Mouse (Mus musculus) heart, adult 8-10 months (tissue): ENCODE data around the gene Rabepk. TPM values are rescaled to one million over a fixed set of nuclear protein-coding genes. Genes with fewer than 3 reads are reported as not detected.
A peak's percentile ranks its signal among the peaks of the same experiment; 100 is the strongest.
"Not testable (repeated sequence)": the region's sequence is repeated elsewhere in the genome, so short reads cannot be mapped to it uniquely, and the experiment has no call there.

Experiments used
- DNase-seq: peaks from one replicate; pipeline ENCODE4 v3.0.0; 2022; ENCODE audit warnings: low spot score
- total RNA-seq, 4 experiments: library from RNA; stranded (reverse); gene quantifications; 2 replicates each; pipeline ENCODE4 v1.2.4; 2022

Gene Rabepk
- total RNA-seq, 4 experiments from 2014 or later, result 10.2 to 14.5 (median 11.3) TPM

DNA sequence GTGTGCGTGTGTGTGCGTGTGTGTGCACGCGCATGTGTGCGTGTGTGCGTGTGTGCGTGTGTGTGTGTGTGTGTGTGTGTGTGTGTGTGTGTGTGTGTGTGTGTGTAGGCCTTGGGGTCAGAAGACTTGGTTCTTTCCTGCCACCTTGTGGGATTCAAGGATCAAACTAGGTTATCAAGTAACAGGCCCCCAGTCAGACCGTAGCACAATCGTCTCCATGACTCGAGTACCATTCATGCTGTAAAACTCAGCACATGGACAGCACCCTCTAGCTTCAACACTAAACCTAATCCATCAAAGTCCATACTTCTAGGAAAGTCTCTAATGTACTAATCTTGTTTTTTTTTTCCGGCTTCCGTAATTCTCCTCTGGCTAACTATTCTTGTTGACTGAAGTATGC, 34.9 kb downstream of the Rabepk start:
- no peak for DNase-seq

DNA sequence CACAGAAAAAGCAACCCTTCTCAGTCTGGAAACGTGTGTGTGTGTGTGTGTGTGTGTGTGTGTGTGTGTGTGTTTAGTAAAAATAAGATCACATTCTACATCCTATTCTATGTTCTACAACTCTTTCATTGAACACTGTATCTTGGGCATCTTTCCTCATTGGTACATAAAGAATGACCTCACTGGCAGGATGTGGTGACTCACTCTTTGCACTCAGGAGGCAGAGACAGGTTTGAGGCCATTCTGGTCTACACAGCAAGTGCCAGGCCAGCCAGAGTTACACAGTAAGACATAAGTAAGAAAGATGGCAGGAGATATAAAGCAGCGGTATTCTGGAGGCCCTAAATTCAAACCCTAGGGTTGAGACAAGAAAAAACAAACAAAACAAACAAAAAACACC, 36.8 kb downstream of the Rabepk start:
- DNase-seq, result no peak

DNA sequence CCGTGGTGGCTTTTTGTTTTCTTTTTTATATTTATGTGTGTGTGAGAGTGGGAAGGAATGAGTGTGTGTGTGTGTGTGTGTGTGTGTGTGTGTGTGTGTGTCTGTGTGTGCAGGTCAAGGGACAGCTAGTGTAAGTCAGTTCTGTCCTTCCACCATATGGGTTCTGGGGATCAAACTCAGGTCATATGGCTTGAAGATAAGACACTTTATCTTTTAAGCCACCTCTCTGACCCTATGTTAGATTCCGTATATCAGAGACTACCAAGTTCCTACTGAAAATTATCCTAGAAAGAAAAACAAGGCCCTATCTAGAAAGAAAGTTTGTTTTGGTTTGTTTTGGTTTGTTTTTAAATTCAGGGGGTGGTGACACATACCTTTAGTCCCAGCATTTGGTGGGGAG, 37.5 kb downstream of the Rabepk start:
- DNase-seq, result no peak

DNA sequence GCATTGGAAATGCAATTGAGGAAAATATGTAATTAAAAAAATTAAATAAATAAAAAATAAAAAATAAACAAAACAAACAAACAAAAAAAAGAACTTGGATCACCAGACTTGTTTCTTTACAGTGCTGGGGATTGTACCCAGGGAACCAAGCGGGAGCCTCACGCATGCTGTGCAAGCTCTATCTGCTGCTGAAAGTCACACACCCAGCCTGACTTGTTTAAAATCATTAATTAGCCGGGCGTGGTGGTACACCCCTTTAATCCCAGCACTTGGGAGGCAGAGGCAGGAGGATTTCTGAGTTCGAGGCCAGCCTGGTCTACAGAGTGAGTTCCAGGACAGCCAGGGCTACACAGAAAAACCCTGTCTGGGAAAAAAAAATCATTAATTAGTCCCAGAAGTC, 38.4 kb downstream of the Rabepk start:
- DNase-seq, result not testable (repeated sequence)

DNA sequence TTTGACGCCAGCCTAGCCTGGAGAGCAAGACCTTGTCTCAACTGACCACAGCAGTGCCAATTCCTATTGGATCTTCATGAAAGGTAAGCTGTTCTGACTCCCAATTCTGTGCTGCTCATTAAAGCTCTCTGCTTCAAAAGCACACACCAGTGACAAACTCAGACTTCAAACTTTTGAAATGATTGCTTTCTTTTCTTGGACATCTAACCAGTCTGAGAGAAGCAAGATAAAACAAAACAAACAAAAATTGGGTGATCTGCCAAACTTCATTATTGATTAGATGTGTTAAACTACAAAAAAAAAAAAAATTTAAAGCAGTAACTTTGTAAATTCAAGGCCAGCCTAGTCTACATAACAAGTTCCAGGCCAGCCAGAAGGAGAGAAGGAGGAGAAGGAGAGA, 42.4 kb downstream of the Rabepk start:
- DNase-seq, result no peak

DNA sequence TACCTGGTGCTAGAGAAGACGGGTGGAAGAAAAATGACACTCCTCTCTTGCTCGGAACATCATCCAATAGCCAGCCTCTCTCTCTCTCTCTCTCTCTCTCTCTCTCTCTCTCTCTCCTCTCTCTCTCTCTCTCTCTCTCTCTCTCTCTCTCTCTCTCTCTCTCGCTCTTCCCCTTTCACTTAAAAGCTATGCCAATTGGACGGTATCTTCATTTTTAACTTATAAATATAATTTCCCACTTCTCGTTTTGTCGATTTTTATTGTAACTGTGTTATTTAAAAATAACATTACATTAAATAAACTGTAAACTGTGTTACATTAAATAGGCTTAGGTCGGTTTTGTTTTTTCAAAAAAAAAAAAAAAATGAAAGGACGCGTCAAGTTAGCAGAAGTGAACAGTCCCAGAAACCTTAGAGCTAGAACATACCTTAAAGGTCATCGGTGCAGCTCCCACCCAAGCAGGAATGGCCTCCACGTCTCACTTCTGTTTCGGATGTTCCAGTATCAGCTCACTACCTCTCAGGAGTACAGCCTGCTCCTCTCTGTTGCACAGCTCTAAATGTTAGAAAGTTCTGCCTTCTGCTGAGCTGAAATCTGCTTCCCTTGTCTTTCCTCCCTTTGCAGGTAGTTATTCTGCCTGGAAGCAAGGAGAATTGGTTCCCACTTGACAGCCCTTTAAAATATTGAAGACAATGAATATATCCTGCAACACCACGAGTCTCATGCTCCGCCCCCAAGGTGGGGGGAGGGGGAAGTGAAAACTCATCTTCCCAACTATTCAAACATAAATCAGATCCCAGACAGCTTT, 45.0 kb downstream of the Rabepk start, which contains the start of gene Gapvd1:
Gene Gapvd1 (minus strand): TSS at position 682 of the 808 bp plus-strand sequence.
- peak; percentile 26 for DNase-seq

DNA sequence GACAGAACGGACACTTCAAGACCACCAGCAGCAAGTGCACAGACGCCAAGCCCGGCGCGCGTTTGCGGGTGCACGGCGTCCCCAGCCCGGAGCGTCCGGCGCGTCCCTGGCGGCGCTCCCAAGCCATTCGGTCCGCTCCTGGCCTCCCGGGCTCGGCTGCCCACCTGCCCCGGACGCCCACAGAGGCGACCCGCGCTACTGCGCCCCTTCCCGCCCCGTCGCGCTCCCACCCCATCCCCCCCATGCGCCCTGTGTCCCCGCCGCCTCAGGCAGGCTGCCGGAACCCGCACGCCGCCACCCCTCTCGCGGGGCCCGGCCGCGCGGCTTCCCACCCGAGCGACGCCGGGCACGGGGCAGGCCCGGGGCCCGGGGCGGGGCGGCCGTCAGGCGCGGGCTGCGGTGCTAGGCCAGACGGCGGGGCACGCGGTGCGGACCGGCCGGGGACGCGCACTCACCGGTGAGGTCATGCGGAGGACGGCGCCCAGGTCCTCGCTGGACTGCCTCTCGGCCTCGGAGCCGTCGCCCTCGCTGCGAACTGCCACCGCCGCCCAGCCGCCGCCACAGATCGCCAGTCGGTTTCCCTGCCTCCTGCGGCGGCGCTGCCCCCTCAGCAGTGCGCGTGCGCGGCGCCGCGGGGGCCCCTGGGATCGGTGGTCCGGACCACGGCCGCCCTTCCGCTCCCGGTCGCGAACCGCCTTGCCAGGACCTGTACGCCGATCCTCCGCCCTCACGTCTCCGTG, 45.7 kb downstream of the Rabepk start:
- peak; percentile 82 for DNase-seq

DNA sequence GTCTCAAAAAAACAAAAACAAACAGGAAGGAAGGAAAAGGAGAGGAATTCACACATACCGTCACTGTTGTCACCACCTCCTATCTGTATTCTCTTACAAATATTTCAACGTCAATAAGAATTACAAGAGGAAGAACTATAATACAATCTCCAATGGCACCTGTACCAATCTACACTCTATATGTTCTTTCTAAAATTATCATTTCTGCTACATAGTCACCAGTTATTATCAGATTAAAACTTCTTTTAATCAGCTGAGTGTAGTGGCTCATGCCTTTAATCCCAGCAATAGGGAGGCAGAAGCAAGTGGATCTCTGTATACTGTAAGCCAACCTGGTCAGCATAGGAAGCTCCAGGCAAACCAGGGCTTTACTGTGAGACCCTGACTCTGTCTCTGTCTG, 49.5 kb downstream of the Rabepk start:
- DNase-seq, result no peak

DNA sequence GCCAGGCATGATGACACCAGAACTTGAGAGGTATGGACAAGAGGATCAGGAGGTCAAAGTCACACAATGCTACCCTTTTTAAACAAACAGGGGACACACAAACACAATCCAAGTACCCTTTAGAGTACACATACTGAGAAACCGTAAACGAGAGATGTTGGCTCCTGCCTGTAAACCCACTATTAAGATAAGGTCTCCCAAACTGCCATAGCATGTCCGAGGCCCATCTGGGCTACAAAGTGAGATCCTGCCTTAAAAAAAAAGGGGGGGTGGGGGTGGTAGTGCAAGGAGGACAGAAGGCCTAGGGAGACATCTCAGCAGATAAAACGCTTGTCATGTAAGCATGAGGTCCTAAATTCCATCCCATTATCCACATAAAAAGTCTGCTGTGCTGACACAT, 51.2 kb downstream of the Rabepk start:
- no peak for DNase-seq

DNA sequence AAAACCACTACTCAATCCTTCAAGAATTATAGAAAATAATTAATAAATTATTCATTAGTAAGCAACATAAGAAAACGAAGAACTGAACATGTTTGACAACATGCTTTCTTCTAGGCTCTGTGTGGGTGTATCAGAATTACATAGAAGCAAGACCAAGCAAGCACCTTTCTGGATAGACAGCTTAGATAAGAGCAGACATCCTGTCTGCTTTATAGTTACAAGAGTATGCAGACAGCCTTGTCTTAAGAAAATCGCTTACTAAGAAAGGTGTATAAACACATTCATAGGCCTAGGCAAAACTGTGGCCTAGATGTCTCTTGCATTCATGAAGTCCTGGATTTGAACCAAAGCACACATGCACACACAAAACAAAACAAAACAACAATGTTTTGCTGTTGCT, 54.0 kb downstream of the Rabepk start:
- no peak for DNase-seq

DNA sequence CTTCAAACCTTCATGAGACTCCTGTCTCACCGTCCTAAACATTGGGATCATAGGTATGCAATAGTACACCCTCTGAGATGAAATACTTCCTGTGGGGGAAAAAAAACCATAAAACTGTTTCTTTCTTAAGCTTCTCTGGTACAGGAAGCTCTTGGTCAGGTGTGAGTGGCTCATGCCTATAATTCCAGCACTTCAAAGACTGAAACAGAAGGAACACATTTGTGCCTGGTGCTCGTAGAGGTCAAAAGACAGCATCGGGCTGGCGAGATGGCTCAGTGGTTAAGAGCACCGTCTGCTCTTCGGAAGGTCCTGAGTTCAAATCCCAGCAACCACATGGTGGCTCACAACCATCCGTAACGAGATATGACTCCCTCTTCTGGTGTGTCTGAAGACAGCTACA, 55.2 kb downstream of the Rabepk start:
- no peak for DNase-seq

DNA sequence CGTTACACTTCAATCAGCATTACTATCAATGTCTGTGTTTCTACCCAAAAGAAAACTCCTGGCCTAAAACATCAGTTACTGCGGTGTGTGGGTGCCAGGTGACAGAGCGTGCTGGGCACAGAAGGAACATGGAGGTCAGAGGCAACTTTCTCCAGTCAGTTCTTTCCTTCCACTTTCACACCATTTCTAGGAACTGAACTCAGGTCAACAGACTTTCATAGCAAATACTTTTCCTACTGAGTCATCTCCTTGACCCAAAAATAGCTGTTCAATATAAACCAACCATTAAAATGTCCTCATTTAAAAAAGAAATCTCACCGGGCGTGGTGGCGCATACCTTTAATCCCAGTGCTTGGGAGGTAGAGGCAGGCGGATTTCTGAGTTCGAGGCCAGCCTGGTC, 57.0 kb downstream of the Rabepk start:
- DNase-seq, result no peak

DNA sequence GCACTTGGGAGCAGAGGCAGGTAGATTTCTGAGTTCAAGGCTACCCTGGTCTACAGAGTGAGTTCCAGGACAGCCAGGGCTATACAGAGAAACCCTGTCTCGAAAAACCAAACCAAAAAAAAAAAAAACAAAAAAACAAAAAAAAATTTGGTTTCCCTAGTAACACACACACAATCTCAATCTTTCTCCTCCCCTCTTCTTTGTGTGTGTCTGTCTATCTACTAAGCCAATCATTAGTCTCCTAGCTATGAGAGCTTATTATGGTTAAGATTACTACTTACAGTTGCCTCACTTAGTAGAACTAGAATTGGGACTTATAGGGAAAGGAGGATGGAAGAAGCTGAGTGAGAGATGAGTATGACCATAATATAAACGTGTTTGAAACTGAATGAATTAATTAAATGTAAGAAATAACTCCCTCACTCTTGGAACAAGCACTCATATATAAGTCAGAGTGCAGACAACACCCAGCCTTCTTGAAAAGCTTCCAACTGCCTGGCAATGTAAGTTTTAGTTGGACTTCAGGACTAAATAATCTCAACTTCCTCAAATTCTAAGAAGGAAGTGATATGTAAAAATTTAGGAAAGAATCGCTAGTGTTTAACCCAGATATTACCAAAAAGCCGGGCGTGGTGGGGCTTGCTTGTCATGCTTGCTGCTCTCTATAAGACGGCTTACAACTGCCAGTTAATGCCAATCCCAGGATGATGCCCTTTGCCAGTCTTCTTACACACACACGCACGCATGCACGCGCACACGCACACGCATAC, 58.1 kb downstream of the Rabepk start:
- DNase-seq, result peak; percentile 3

DNA sequence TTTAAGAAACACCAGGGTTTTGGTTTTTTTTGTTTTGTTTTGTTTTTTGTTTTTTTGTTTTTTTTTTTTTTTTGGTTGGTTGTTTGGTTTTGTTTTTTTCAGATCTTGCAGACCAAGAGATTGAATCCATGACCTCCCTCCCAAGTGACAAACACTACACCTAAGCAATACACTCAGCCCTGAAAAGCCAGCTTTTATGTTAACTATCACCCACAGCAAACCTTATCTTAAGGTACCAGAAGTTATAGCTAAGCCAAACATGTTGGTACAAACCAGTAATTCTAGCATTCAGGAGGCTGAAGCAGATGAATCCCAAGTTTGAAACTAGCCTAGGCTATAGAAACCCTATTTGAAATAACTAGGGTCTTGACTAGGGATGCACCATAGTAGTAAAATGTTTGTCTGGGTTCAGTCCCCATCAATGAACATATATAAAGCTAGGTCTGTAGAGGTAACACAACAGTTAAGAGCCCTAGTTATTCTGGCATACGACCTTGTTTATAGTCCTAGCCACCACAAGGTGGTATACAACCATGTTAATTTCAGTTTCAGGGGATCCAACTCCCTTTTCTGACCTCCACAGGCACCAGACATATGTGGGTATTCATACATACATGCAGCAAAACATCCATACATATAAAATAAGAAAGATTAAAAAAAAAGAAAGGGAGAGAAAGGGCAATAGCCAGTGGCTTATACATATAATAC, 59.9 kb downstream of the Rabepk start:
- no peak for DNase-seq

DNA sequence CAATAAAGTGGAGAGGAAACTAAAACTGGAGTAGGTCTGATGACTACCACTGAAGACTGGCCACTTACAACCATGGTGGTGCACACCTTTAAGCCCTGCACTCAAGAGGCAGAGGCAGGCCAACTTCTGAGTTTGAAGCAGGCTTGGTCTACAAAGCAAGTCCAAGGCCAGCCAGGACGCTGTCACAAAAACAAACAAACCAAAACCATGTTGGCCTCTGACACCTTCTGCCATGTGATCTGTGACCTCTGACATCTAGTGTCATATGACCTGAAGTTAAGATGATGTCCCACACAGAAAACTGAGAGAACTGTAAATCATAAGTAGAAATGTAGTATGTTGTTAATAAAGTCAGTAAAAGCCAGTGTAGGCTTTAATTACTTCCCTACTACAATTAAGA, 61.8 kb downstream of the Rabepk start:
- DNase-seq, result no peak

DNA sequence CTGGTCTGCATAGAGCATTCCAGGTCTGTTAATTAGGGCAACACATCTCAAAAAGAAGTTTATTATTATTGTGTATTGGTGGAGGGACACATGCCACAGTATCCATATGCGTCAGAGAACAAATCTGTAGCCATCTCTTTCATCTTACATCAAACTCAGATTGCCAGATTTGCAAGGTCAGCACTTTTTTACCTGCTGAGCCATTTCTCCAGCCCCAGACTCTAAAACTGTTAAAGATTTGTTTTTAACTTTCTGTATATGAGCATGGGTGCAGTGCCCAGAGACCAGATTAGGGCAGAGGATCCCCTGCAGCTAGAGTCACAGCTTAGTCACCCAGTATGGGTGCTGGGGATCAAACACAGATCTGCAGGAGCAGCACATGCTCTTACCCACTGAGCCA, 63.1 kb downstream of the Rabepk start:
- no peak for DNase-seq

Other genes starting within 250 kb of the Rabepk start
- 10 to 100 TPM; 35.0 to 38.9 (median 37.2) TPM for gene Gapvd1, start 44.7 kb downstream of the Rabepk start, total RNA-seq
- gene Hspa5, start 27.9 kb downstream of the Rabepk start, total RNA-seq, result 100 to 1,000 TPM; 590 to 816 (median 680) TPM
- gene Fbxw2, start 26.4 kb upstream of the Rabepk start, total RNA-seq, result 10 to 100 TPM; 41.3 to 48.6 (median 45.1) TPM
- not detected for gene Gm34653, start 33.1 kb upstream of the Rabepk start, total RNA-seq
- gene Cutal, start 74.5 kb upstream of the Rabepk start, total RNA-seq, result 1 to 10 TPM in 2 of 4 experiments, under 1 TPM in 2; 0.87 to 2.1 (median 1.1) TPM
- gene Psmd5, start 75.1 kb upstream of the Rabepk start, total RNA-seq, result 10 to 100 TPM; 11.2 to 13.0 (median 11.9) TPM
- gene Phf19, start 114.1 kb upstream of the Rabepk start, total RNA-seq, result 1 to 10 TPM in 2 of 4 experiments, under 1 TPM in 2; 0.66 to 1.5 (median 1.2) TPM
- gene Traf1, start 161.9 kb upstream of the Rabepk start, total RNA-seq, result 1 to 10 TPM; 1.1 to 2.6 (median 1.2) TPM